ENCODE assay signal across 8 mouse cellular contexts in genomic region chr8:44980030-44980429, GRCm38 (mm10). TPM values are rescaled to one million over a fixed set of nuclear protein-coding genes. Genes with fewer than 3 reads are reported as not detected.
A peak's percentile ranks its signal among the peaks of the same experiment; 100 is the strongest.
DNase-seq lines count a peak whose midpoint lies in the region; ATAC-seq lines count a peak whose summit lies in the region.

No protein-coding gene starts in this region.

- no peak overlapping the region for H3K9ac ChIP-seq in embryonic facial prominence, embryonic 15.5 days
- peak overlapping the region; percentile 37; the same call in 1 of the 2 replicates for H3K9ac ChIP-seq in heart, embryonic 12.5 days
- H3K9ac ChIP-seq in kidney, embryonic 14.5 days (ENCODE audit: low read depth, low read length): no peak overlapping the region
- no peak overlapping the region for H3K9ac ChIP-seq in limb, embryonic 15.5 days

- peak; percentile 57 for DNase-seq in ovary, postnatal 36 days (ENCODE audit: low spot score)
- DNase-seq in thymus, postnatal 4 days: no peak
- DNase-seq in adrenal gland, postnatal 25 days: no peak

- no peaks in the 10 kb centered on the region for H3K9me3 ChIP-seq in embryonic facial prominence, embryonic 15.5 days (replicated peaks)
- no peaks in the 10 kb centered on the region for H3K9me3 ChIP-seq in heart, embryonic 12.5 days (replicated peaks)
- H3K9me3 ChIP-seq in kidney, embryonic 14.5 days (ENCODE audit: control insufficient read depth, low read length): no peaks in the 10 kb centered on the region
- H3K9me3 ChIP-seq in limb, embryonic 15.5 days: no peaks in the 10 kb centered on the region

- 0 out of 2 replicates have a peak, but pooled peaks cover 3% of the 10 kb centered on the region for H3K36me3 ChIP-seq in embryonic facial prominence, embryonic 15.5 days
- H3K36me3 ChIP-seq in heart, embryonic 12.5 days: no peaks in the 10 kb centered on the region
- no peaks in the 10 kb centered on the region; the same call in 1 of the 2 replicates for H3K36me3 ChIP-seq in kidney, embryonic 14.5 days (ENCODE audit: control insufficient read depth, insufficient read depth, low read length)
- H3K36me3 ChIP-seq in limb, embryonic 15.5 days: no peaks in the 10 kb centered on the region

- WGBS in embryonic facial prominence, embryonic 15.5 days: 27% methylated on average over 12 of the region's 12 CpGs
- 26% methylated on average over 12 of the region's 12 CpGs for WGBS in heart, embryonic 12.5 days
- 67% methylated on average over 12 of the region's 12 CpGs for WGBS in kidney, embryonic 14.5 days
- WGBS in limb, embryonic 15.5 days: 26% methylated on average over 12 of the region's 12 CpGs

- no peaks in the 10 kb centered on the region for H3K27me3 ChIP-seq in embryonic facial prominence, embryonic 15.5 days
- no peaks in the 10 kb centered on the region for H3K27me3 ChIP-seq in heart, embryonic 12.5 days (replicated peaks)
- no peaks in the 10 kb centered on the region for H3K27me3 ChIP-seq in kidney, embryonic 14.5 days (ENCODE audit: control insufficient read depth, insufficient read depth, low read length)
- H3K27me3 ChIP-seq in limb, embryonic 15.5 days: no peaks in the 10 kb centered on the region

- peak overlapping the region; percentile 72 for H3K27ac ChIP-seq in embryonic facial prominence, embryonic 15.5 days (replicated peaks)
- H3K27ac ChIP-seq in heart, embryonic 12.5 days (ENCODE audit: poor library complexity, severe bottlenecking): peak overlapping the region; percentile 88
- H3K27ac ChIP-seq in kidney, embryonic 14.5 days (ENCODE audit: low read depth, low read length): peak overlapping the region; percentile 26; the same call in 1 of the 2 replicates
- H3K27ac ChIP-seq in limb, embryonic 15.5 days: peak overlapping the region; percentile 81

- H3K4me1 ChIP-seq in embryonic facial prominence, embryonic 15.5 days: peaks cover 26% of the 10 kb centered on the region
- H3K4me1 ChIP-seq in heart, embryonic 12.5 days (replicated peaks): peaks cover 72% of the 10 kb centered on the region
- H3K4me1 ChIP-seq in kidney, embryonic 14.5 days (ENCODE audit: control insufficient read depth, insufficient read depth, low read length): peaks cover 7% of the 10 kb centered on the region
- peaks cover 32% of the 10 kb centered on the region for H3K4me1 ChIP-seq in limb, embryonic 15.5 days

- H3K4me3 ChIP-seq in embryonic facial prominence, embryonic 15.5 days (replicated peaks): no peak overlapping the region
- H3K4me3 ChIP-seq in heart, embryonic 12.5 days: no peak overlapping the region
- H3K4me3 ChIP-seq in kidney, embryonic 14.5 days (ENCODE audit: low read length): no peak overlapping the region
- no peak overlapping the region for H3K4me3 ChIP-seq in limb, embryonic 15.5 days

- peak; percentile 90 for ATAC-seq in cerebellum, adult (ENCODE audit: insufficient number of reproducible peaks, low FRiP score, low TSS enrichment)
- peak; percentile 76 for ATAC-seq in embryonic facial prominence, embryonic 15.5 days (ENCODE audit: insufficient number of reproducible peaks, low FRiP score, low TSS enrichment, low read depth)
- peak; percentile 70 for ATAC-seq in heart, embryonic 12.5 days (ENCODE audit: insufficient number of reproducible peaks, low FRiP score)
- peak; percentile 49; the same call in 1 of the 2 replicates for ATAC-seq in kidney, embryonic 14.5 days (ENCODE audit: low FRiP score, low TSS enrichment)
- ATAC-seq in limb, embryonic 15.5 days (ENCODE audit: insufficient number of reproducible peaks, low FRiP score, low TSS enrichment, low read depth): peak; percentile 89

- 0 out of 2 replicates have a peak overlapping the region, but pooled peaks have one; percentile 1 for H3K4me2 ChIP-seq in embryonic facial prominence, embryonic 15.5 days (replicated peaks)
- 0 out of 2 replicates have a peak overlapping the region, but pooled peaks have one; percentile 11 for H3K4me2 ChIP-seq in heart, embryonic 12.5 days
- H3K4me2 ChIP-seq in kidney, embryonic 14.5 days (replicated peaks; ENCODE audit: low read depth, low read length): no peak overlapping the region
- H3K4me2 ChIP-seq in limb, embryonic 15.5 days: no peak overlapping the region

RNA-seq across cellular contexts. Expression of gene Fat1, which starts 44.8 kb away (rescaled TPM):
- polyA plus RNA-seq in embryonic facial prominence, embryonic 15.5 days (2015; fragmentation: Nextera tagmentation; extraction: Ambion mirVana): 24.2 and 24.8 TPM in 2 replicates
- polyA plus RNA-seq in heart, embryonic 12.5 days (2016; fragmentation: Nextera tagmentation; extraction: Ambion mirVana): 21.3 and 24.9 TPM in 2 replicates
- polyA plus RNA-seq in kidney, embryonic 14.5 days (2014; fragmentation: Nextera tagmentation; extraction: Ambion mirVana): 22.2 and 39.7 TPM in 2 replicates
- polyA plus RNA-seq in limb, embryonic 15.5 days (2015; fragmentation: Nextera tagmentation; extraction: Ambion mirVana): 27.4 and 30.4 TPM in 2 replicates
- total RNA-seq in adrenal gland, postnatal 25 days (2021): 92.4 and 94.1 TPM in 2 replicates

Comparison
In these comparisons a context has a peak if more than half of its experiments do, and no peak if none do; other contexts are left out.
1. H3K27ac ChIP-seq: peak in every context shown above with its lines; median percentile 88 in heart, embryonic 12.5 days; 81 in limb, embryonic 15.5 days; 72 in embryonic facial prominence, embryonic 15.5 days; 26 in kidney, embryonic 14.5 days.
2. H3K4me2 ChIP-seq: peak in embryonic facial prominence, embryonic 15.5 days (single experiment) and heart, embryonic 12.5 days (single experiment); none in kidney, embryonic 14.5 days (single experiment) and limb, embryonic 15.5 days (single experiment).
3. Peak in every context shown above with its lines, with median percentiles within 50 percentile points of each other: ATAC-seq.